17 mouse cellular contexts compared by ENCODE assay signal in genomic region chr2:167646411-167646810, GRCm38 (mm10). TPM values are rescaled to one million over a fixed set of nuclear protein-coding genes. Genes with fewer than 3 reads are reported as not detected.
DNase-seq lines count a peak whose midpoint lies in the region; ATAC-seq and TF ChIP-seq lines count a peak whose summit lies in the region.
"Had no signal": no experiment of that assay in that cellular context is flagged by ENCODE, and none has a peak within 500 bp of the region (broad histone marks: within the 10 kb centered on the region; RNA-seq: fewer than 3 reads in every experiment).

No protein-coding gene starts in this region.

- no peak overlapping the region for H3K4me3 ChIP-seq in intestine, embryonic 15.5 days (replicated peaks)
- no peak overlapping the region for H3K4me3 ChIP-seq in intestine, embryonic 16.5 days (ENCODE audit: low read length)
- H3K4me3 ChIP-seq in lung, postnatal 0 days (ENCODE audit: low read depth, low read length) = no peak overlapping the region
- no peak overlapping the region for H3K4me3 ChIP-seq in small intestine, adult 2 months (ENCODE audit: low read depth, low read length)
- H3K4me3 ChIP-seq: heart, embryonic 15.5 days; midbrain, embryonic 12.5 days had no signal

- TF ChIP-seq POLR2A in small intestine, adult 2 months (IDR thresholded peaks at IDR 0.05; ENCODE audit: low read depth, low read length) = no peak

- no peak for TF ChIP-seq EP300 in lung, postnatal 0 days (IDR thresholded peaks at IDR 0.05)

- H3K9ac ChIP-seq in intestine, embryonic 15.5 days = no peak overlapping the region
- H3K9ac ChIP-seq in intestine, embryonic 16.5 days (ENCODE audit: low read depth, low read length) = no peak overlapping the region
- H3K9ac ChIP-seq in lung, postnatal 0 days (replicated peaks; ENCODE audit: low read depth) = no peak overlapping the region
- H3K9ac ChIP-seq: heart, embryonic 15.5 days; hindbrain, embryonic 14.5 days; midbrain, embryonic 12.5 days had no signal

- H3K4me1 ChIP-seq in intestine, embryonic 15.5 days (replicated peaks) = no peaks in the 10 kb centered on the region
- H3K4me1 ChIP-seq in intestine, embryonic 16.5 days (ENCODE audit: control insufficient read depth, insufficient read depth, low read length) = peaks cover under 1% of the 10 kb centered on the region; the same call in 1 of the 2 replicates
- no peaks in the 10 kb centered on the region for H3K4me1 ChIP-seq in lung, postnatal 0 days (ENCODE audit: insufficient read depth, low read depth, low read length)
- H3K4me1 ChIP-seq in small intestine, adult 2 months (ENCODE audit: control insufficient read depth, insufficient read depth, insufficient read length, low read length) = peaks cover 5% of the 10 kb centered on the region; the same call in 1 of the 2 replicates
- H3K4me1 ChIP-seq: heart, embryonic 15.5 days; midbrain, embryonic 12.5 days had no signal

- peak; percentile 57 for TF ChIP-seq CTCF in lung, postnatal 0 days (IDR thresholded peaks at IDR 0.05)
- TF ChIP-seq CTCF in small intestine, adult 2 months (IDR thresholded peaks at IDR 0.05; ENCODE audit: extremely low read depth, insufficient read length, insufficient replicate concordance, low read depth, low read length) = 0 out of 2 replicates have a peak, but pooled peaks have one; percentile 3

- H3K9me3 ChIP-seq in intestine, embryonic 15.5 days = no peaks in the 10 kb centered on the region
- H3K9me3 ChIP-seq in intestine, embryonic 16.5 days (ENCODE audit: control insufficient read depth, low read length) = no peaks in the 10 kb centered on the region
- no peaks in the 10 kb centered on the region for H3K9me3 ChIP-seq in lung, postnatal 0 days (ENCODE audit: low read length)
- H3K9me3 ChIP-seq: heart, embryonic 15.5 days; midbrain, embryonic 12.5 days had no signal

- no peaks in the 10 kb centered on the region; the same call in 1 of the 2 replicates for H3K27me3 ChIP-seq in intestine, embryonic 15.5 days (replicated peaks)
- no peaks in the 10 kb centered on the region for H3K27me3 ChIP-seq in intestine, embryonic 16.5 days (replicated peaks; ENCODE audit: control insufficient read depth, insufficient read depth, low read length)
- no peaks in the 10 kb centered on the region for H3K27me3 ChIP-seq in lung, postnatal 0 days (replicated peaks; ENCODE audit: insufficient read depth, low read length)
- peaks cover 11% of the 10 kb centered on the region; the same call in 1 of the 2 replicates for H3K27me3 ChIP-seq in small intestine, adult 2 months (ENCODE audit: control insufficient read depth, insufficient read depth, low read length)
- H3K27me3 ChIP-seq: heart, embryonic 15.5 days; midbrain, embryonic 12.5 days; Patski had no signal

- no peak overlapping the region for H3K4me2 ChIP-seq in intestine, embryonic 15.5 days (replicated peaks)
- H3K4me2 ChIP-seq in intestine, embryonic 16.5 days (ENCODE audit: low read depth, low read length) = no peak overlapping the region
- H3K4me2 ChIP-seq in lung, postnatal 0 days (replicated peaks; ENCODE audit: low read depth, low read length) = no peak overlapping the region
- H3K4me2 ChIP-seq: heart, embryonic 15.5 days; hindbrain, embryonic 14.5 days; midbrain, embryonic 12.5 days had no signal

- peak; percentile 32 for DNase-seq in lung, postnatal 0 days (ENCODE audit: low spot score)
- no peak for DNase-seq in lung, postnatal 4 days
- peak; percentile 55 for DNase-seq in Muller cell, postnatal 12 days (ENCODE audit: inconsistent ontology term)
- DNase-seq in layer of hippocampus, postnatal 36 days = no peak
- DNase-seq: cerebellum, adult 2 months; kidney, adult 9 months; lung, adult 2 months; spleen, adult 18-20 months; thymus, postnatal 4 days had no signal

- WGBS in intestine, embryonic 15.5 days = 64% methylated on average over 4 of the region's 4 CpGs
- 63% methylated on average over 4 of the region's 4 CpGs for whole genome bisulfite sequencing in intestine, embryonic 16.5 days
- 64% methylated on average over 4 of the region's 4 CpGs for WGBS in lung, postnatal 0 days
- 91% methylated on average over 4 of the region's 4 CpGs for WGBS in small intestine, adult 2 months

- H3K36me3 ChIP-seq in intestine, embryonic 15.5 days = peaks cover 14% of the 10 kb centered on the region
- H3K36me3 ChIP-seq in intestine, embryonic 16.5 days (ENCODE audit: control insufficient read depth, insufficient read depth, low read length) = no peaks in the 10 kb centered on the region
- no peaks in the 10 kb centered on the region; the same call in 1 of the 2 replicates for H3K36me3 ChIP-seq in lung, postnatal 0 days (ENCODE audit: insufficient read depth, low read length)
- 0 out of 2 replicates have a peak, but pooled peaks cover 4% of the 10 kb centered on the region for H3K36me3 ChIP-seq in small intestine, adult 2 months (ENCODE audit: control insufficient read depth, insufficient read depth, low read length)

- 0 out of 2 replicates have a peak, but pooled peaks have one; percentile 21 for ATAC-seq in intestine, embryonic 15.5 days
- ATAC-seq in intestine, embryonic 16.5 days = no peak; the same call in 1 of the 2 replicates
- ATAC-seq in lung, postnatal 0 days = no peak
- ATAC-seq: Patski had no signal

- no peak overlapping the region for H3K27ac ChIP-seq in intestine, embryonic 15.5 days
- H3K27ac ChIP-seq in intestine, embryonic 16.5 days (ENCODE audit: low read length) = no peak overlapping the region
- H3K27ac ChIP-seq in lung, postnatal 0 days (ENCODE audit: low read length) = no peak overlapping the region
- no peak overlapping the region for H3K27ac ChIP-seq in small intestine, adult 2 months (ENCODE audit: insufficient read depth, low read depth, low read length)
- H3K27ac ChIP-seq: heart, embryonic 15.5 days; hindbrain, embryonic 14.5 days; midbrain, embryonic 12.5 days had no signal

RNA-seq across cellular contexts. Expression of gene Ube2v1, which starts 14.5 kb away (rescaled TPM):
- 268 and 270 TPM in 2 replicates for polyA plus RNA-seq in intestine, embryonic 15.5 days (2015; fragmentation: Nextera tagmentation; extraction: Ambion mirVana)
- 273 and 293 TPM in 2 replicates for polyA plus RNA-seq in intestine, embryonic 16.5 days (2015; fragmentation: Nextera tagmentation; extraction: Ambion mirVana)
- polyA plus RNA-seq in lung, postnatal 0 days (2015; fragmentation: Nextera tagmentation; extraction: Ambion mirVana) = 166 and 184 TPM in 2 replicates
- polyA plus RNA-seq in small intestine, adult 2 months (2012; rRNA removed) = 58.0 and 89.8 TPM in 2 replicates
- total RNA-seq in layer of hippocampus, postnatal 36 days (2021) = 100 to 1,000 TPM; 208 to 231 TPM

RNA-seq across cellular contexts. Expression of gene Gm20431, which starts 14.9 kb away (rescaled TPM):
- 0.40 and 7.2 TPM in 2 replicates for polyA plus RNA-seq in intestine, embryonic 15.5 days (2015; fragmentation: Nextera tagmentation; extraction: Ambion mirVana)
- polyA plus RNA-seq in intestine, embryonic 16.5 days (2015; fragmentation: Nextera tagmentation; extraction: Ambion mirVana) = 2.0 and 3.2 TPM in 2 replicates
- polyA plus RNA-seq in lung, postnatal 0 days (2015; fragmentation: Nextera tagmentation; extraction: Ambion mirVana) = 5.2 and 8.4 TPM in 2 replicates
- 0.10 TPM in 1 of 2 replicates, not detected in the other for polyA plus RNA-seq in small intestine, adult 2 months (2012; rRNA removed)
- 10 to 100 TPM; 39.4 to 47.0 TPM for total RNA-seq in layer of hippocampus, postnatal 36 days (2021)
- polyA plus RNA-seq: frontal cortex, adult 2 months had no signal

RNA-seq across cellular contexts. Expression of gene Cebpb, which starts 42.3 kb away (rescaled TPM):
- polyA plus RNA-seq in intestine, embryonic 15.5 days (2015; fragmentation: Nextera tagmentation; extraction: Ambion mirVana) = 22.5 and 24.3 TPM in 2 replicates
- polyA plus RNA-seq in intestine, embryonic 16.5 days (2015; fragmentation: Nextera tagmentation; extraction: Ambion mirVana) = 0.65 and 0.93 TPM in 2 replicates
- 108 and 122 TPM in 2 replicates for polyA plus RNA-seq in lung, postnatal 0 days (2015; fragmentation: Nextera tagmentation; extraction: Ambion mirVana)
- polyA plus RNA-seq in small intestine, adult 2 months (2012; rRNA removed) = 194 and 386 TPM in 2 replicates
- 10 to 100 TPM; 32.6 to 34.3 TPM for total RNA-seq in layer of hippocampus, postnatal 36 days (2021)

RNA-seq across cellular contexts. Expression of gene Tmem189, which starts 43.2 kb away (rescaled TPM):
- 35.1 and 38.6 TPM in 2 replicates for polyA plus RNA-seq in intestine, embryonic 15.5 days (2015; fragmentation: Nextera tagmentation; extraction: Ambion mirVana)
- 28.6 and 33.7 TPM in 2 replicates for polyA plus RNA-seq in intestine, embryonic 16.5 days (2015; fragmentation: Nextera tagmentation; extraction: Ambion mirVana)
- 51.7 and 55.1 TPM in 2 replicates for polyA plus RNA-seq in lung, postnatal 0 days (2015; fragmentation: Nextera tagmentation; extraction: Ambion mirVana)
- 28.0 and 105 TPM in 2 replicates for polyA plus RNA-seq in small intestine, adult 2 months (2012; rRNA removed)
- 10 to 100 TPM; 46.2 to 51.6 TPM for total RNA-seq in layer of hippocampus, postnatal 36 days (2021)

Comparison
In these comparisons a context has a peak if more than half of its experiments do, and no peak if none do; other contexts are left out.
1. DNase-seq: peak in lung, postnatal 0 days (single experiment) and Muller cell, postnatal 12 days (single experiment); none in lung, postnatal 4 days (0 of 2) and layer of hippocampus, postnatal 36 days (0 of 2).
2. RNA of gene Cebpb, which starts 42.3 kb away (polyA plus RNA-seq): 194 to 386 TPM in small intestine, adult 2 months, 108 to 122 TPM in lung, postnatal 0 days and 22.5 to 24.3 TPM in intestine, embryonic 15.5 days; 0.65 to 0.93 TPM in intestine, embryonic 16.5 days; every median in the first group is over 10 times any median in the second.